Comparison of ENCODE assay signal across 7 mouse cellular contexts in genomic region chr2:172042607-172043234, GRCm38 (mm10). TPM values are rescaled to one million over a fixed set of nuclear protein-coding genes. Genes with fewer than 3 reads are reported as not detected.
DNase-seq lines count a peak whose midpoint lies in the region; ATAC-seq and TF ChIP-seq lines count a peak whose summit lies in the region.

No protein-coding gene starts in this region.

- H3K9me3 ChIP-seq in liver, embryonic 12.5 days (replicated peaks), result peaks cover 9% of the 10 kb centered on the region; the same call in 1 of the 2 replicates
- no peaks in the 10 kb centered on the region for H3K9me3 ChIP-seq in forebrain, embryonic 15.5 days
- no peaks in the 10 kb centered on the region for H3K9me3 ChIP-seq in limb, embryonic 14.5 days (ENCODE audit: control insufficient read depth, low read length)

- ATAC-seq in liver, embryonic 12.5 days, result no peak
- ATAC-seq in forebrain, embryonic 15.5 days (replicated peaks), result peak; percentile 44; the same call in 1 of the 2 replicates
- no peak for ATAC-seq in limb, embryonic 14.5 days (ENCODE audit: low FRiP score, low read depth)
- ATAC-seq in inflammation-experienced regulatory T-cells, adult 6 months, result no peak

- H3K4me1 ChIP-seq in liver, embryonic 12.5 days, result no peaks in the 10 kb centered on the region
- H3K4me1 ChIP-seq in forebrain, embryonic 15.5 days, result peaks cover 33% of the 10 kb centered on the region
- peaks cover 7% of the 10 kb centered on the region; the same call in 1 of the 2 replicates for H3K4me1 ChIP-seq in limb, embryonic 14.5 days (ENCODE audit: control insufficient read depth, insufficient read depth, low read length)

- H3K9ac ChIP-seq in liver, embryonic 12.5 days, result no peak overlapping the region
- H3K9ac ChIP-seq in forebrain, embryonic 15.5 days (replicated peaks), result peak overlapping the region; percentile 50
- H3K9ac ChIP-seq in limb, embryonic 14.5 days (ENCODE audit: low read depth, low read length, severe bottlenecking), result no peak overlapping the region

- DNase-seq in liver, result no peak
- no peak for DNase-seq in limb, embryonic 14.5 days (ENCODE audit: low spot score)
- peak; percentile 22 for DNase-seq in right cerebral cortex, postnatal 4 days
- no peak for DNase-seq in T-cell, adult 2 months (ENCODE audit: low spot score)

- H3K4me3 ChIP-seq in liver, embryonic 12.5 days, result no peak overlapping the region
- H3K4me3 ChIP-seq in forebrain, embryonic 15.5 days, result peak overlapping the region; percentile 45
- H3K4me3 ChIP-seq in limb, embryonic 14.5 days (replicated peaks; ENCODE audit: low read length), result peak overlapping the region; percentile 25

- no peaks in the 10 kb centered on the region for H3K36me3 ChIP-seq in liver, embryonic 12.5 days
- H3K36me3 ChIP-seq in forebrain, embryonic 15.5 days, result no peaks in the 10 kb centered on the region
- no peaks in the 10 kb centered on the region for H3K36me3 ChIP-seq in limb, embryonic 14.5 days (ENCODE audit: control insufficient read depth, insufficient read depth, low read length)

- WGBS in liver, embryonic 12.5 days (ENCODE audit: insufficient replicate concordance), result 3% methylated on average over 46 of the region's 46 CpGs
- WGBS in forebrain, embryonic 15.5 days, result 1% methylated on average over 46 of the region's 46 CpGs
- WGBS in limb, embryonic 14.5 days, result under 1% methylated on average over 43 of the region's 46 CpGs

- H3K27me3 ChIP-seq in liver, embryonic 12.5 days (replicated peaks), result peaks cover 40% of the 10 kb centered on the region
- peaks cover 35% of the 10 kb centered on the region for H3K27me3 ChIP-seq in forebrain, embryonic 15.5 days
- peaks cover 43% of the 10 kb centered on the region for H3K27me3 ChIP-seq in limb, embryonic 14.5 days (ENCODE audit: control insufficient read depth, insufficient read depth, low read length)

- no peak overlapping the region for H3K27ac ChIP-seq in liver, embryonic 12.5 days
- H3K27ac ChIP-seq in forebrain, embryonic 15.5 days (replicated peaks), result no peak overlapping the region
- no peak overlapping the region for H3K27ac ChIP-seq in limb, embryonic 14.5 days (replicated peaks; ENCODE audit: low read depth, low read length)

- peak overlapping the region; percentile 25 for H3K4me2 ChIP-seq in liver, embryonic 12.5 days
- peak overlapping the region; percentile 86 for H3K4me2 ChIP-seq in forebrain, embryonic 15.5 days (replicated peaks)
- H3K4me2 ChIP-seq in limb, embryonic 14.5 days (replicated peaks; ENCODE audit: low read depth, low read length, severe bottlenecking), result peak overlapping the region; percentile 34

- no peak for TF ChIP-seq POLR2A in limb, embryonic 14.5 days (IDR thresholded peaks at IDR 0.05; ENCODE audit: borderline replicate concordance, extremely low read depth, insufficient read depth, insufficient read length)

RNA-seq across cellular contexts. Expression of gene Cbln4, which starts 0.5 kb away (rescaled TPM):
- polyA plus RNA-seq in liver, embryonic 12.5 days (2016; fragmentation: Nextera tagmentation; extraction: Ambion mirVana), result not detected in 2 replicates
- 8.4 and 10.8 TPM in 2 replicates for polyA plus RNA-seq in forebrain, embryonic 15.5 days (2015; fragmentation: Nextera tagmentation; extraction: Ambion mirVana)
- 2.1 TPM in 2 replicates for polyA plus RNA-seq in limb, embryonic 14.5 days (2012; rRNA removed)
- 2.4 TPM in 2 replicates for polyA plus RNA-seq in limb, embryonic 14.5 days (2014; fragmentation: Nextera tagmentation; extraction: Ambion mirVana)
- under 1 TPM in 1 of 3 experiments, not detected in 2; 0.56 TPM for polyA plus RNA-seq in inflammation-experienced regulatory T-cells, adult 6 months (2017; shearing (Covaris generic))

Comparison
In these comparisons a context has a peak if more than half of its experiments do, and no peak if none do; other contexts are left out.
1. H3K4me2 ChIP-seq: peak in every context shown above with its lines; median percentile 86 in forebrain, embryonic 15.5 days; 34 in limb, embryonic 14.5 days; 25 in liver, embryonic 12.5 days.